Mouse (Mus musculus) embryonic facial prominence, embryonic 11.5 days (tissue): ENCODE results near the gene Pfn3. TPM values are rescaled to one million over a fixed set of nuclear protein-coding genes. Genes with fewer than 3 reads are reported as not detected.

Experiments used
- ATAC-seq: fragments of 200-750 bp; cut with Nextera tagmentation; replicated peaks from 2 replicates; pipeline ENCODE4 v1.8.0; 2017; ENCODE audit warnings: low read depth; ENCODE audit not compliant: insufficient number of reproducible peaks, low FRiP score, low TSS enrichment
- DNase-seq: peaks from one replicate; pipeline ENCODE4 v3.0.0-alpha.2; 2015; ENCODE audit warnings: low spot score
- H3K27ac ChIP-seq: fragments of 300-500 bp; sonication (generic); replicated peaks from 2 replicates; pipeline ENCODE4 v1.5.1; 2014; ENCODE audit warnings: mild to moderate bottlenecking, low read depth, low read length, control low read depth
- H3K27me3 ChIP-seq: fragments of 300-500 bp; sonication (generic); 2 replicates; pipeline ENCODE4 v1.6.1; 2014; ENCODE audit warnings: mild to moderate bottlenecking, low read length, moderate library complexity, mixed read lengths; ENCODE audit not compliant: control insufficient read depth, insufficient read depth
- H3K36me3 ChIP-seq: fragments of 300-500 bp; sonication (generic); replicated peaks from 2 replicates; pipeline ENCODE4 v1.6.1; 2014; ENCODE audit warnings: low read depth, mild to moderate bottlenecking, low read length, moderate library complexity, mixed read lengths; ENCODE audit not compliant: control insufficient read depth, insufficient read depth
- H3K4me1 ChIP-seq: fragments of 300-500 bp; sonication (generic); 2 replicates; pipeline ENCODE4 v1.6.1; 2014; ENCODE audit warnings: low read length, mixed read lengths; ENCODE audit not compliant: control insufficient read depth, insufficient read depth
- H3K4me2 ChIP-seq: fragments of 300-500 bp; sonication (generic); 2 replicates; pipeline ENCODE4 v1.6.1; 2014; ENCODE audit warnings: low read depth, mild to moderate bottlenecking, control low read depth, low read length, moderate library complexity
- H3K4me3 ChIP-seq: fragments of 300-500 bp; sonication (generic); 2 replicates; pipeline ENCODE4 v1.5.1; 2014; ENCODE audit warnings: low read depth, low read length, control low read depth
- H3K9ac ChIP-seq: fragments of 300-500 bp; sonication (generic); replicated peaks from 2 replicates; pipeline ENCODE4 v1.6.1; 2014; ENCODE audit warnings: mild to moderate bottlenecking, control low read depth, low read length
- H3K9me3 ChIP-seq: fragments of 300-500 bp; sonication (generic); replicated peaks from 2 replicates; pipeline ENCODE4 v1.6.1; 2016; ENCODE audit warnings: mild to moderate bottlenecking, low read length, inconsistent platforms, mixed read lengths; ENCODE audit not compliant: control insufficient read depth
- WGBS: fragments of 180-500 bp; shearing (Covaris S2); extraction: QIAGEN DNeasy Blood & Tissue Kit; methylation state at CpG from one replicate; pipeline ENCODE4 v1.1.7; 2014; 5-methylcytosine and 5-hydroxymethylcytosine counted together
- microRNA-seq: library from miRNA; unstranded; fragments of <30 nt; microRNA quantifications from one replicate; pipeline ENCODE4, GENCODE M21; 2016; ENCODE audit warnings: borderline number of aligned reads
- polyA plus RNA-seq: library from polyadenylated mRNA; unstranded; fragments of >200 nt; fragmentation: Nextera tagmentation; extraction: Ambion mirVana; gene quantifications from 2 replicates; pipeline ENCODE4 v1.2.1, GENCODE M21; 2014

Gene Pfn3
- polyA plus RNA-seq, 1 experiment from 2014 or later = not detected

DNA sequence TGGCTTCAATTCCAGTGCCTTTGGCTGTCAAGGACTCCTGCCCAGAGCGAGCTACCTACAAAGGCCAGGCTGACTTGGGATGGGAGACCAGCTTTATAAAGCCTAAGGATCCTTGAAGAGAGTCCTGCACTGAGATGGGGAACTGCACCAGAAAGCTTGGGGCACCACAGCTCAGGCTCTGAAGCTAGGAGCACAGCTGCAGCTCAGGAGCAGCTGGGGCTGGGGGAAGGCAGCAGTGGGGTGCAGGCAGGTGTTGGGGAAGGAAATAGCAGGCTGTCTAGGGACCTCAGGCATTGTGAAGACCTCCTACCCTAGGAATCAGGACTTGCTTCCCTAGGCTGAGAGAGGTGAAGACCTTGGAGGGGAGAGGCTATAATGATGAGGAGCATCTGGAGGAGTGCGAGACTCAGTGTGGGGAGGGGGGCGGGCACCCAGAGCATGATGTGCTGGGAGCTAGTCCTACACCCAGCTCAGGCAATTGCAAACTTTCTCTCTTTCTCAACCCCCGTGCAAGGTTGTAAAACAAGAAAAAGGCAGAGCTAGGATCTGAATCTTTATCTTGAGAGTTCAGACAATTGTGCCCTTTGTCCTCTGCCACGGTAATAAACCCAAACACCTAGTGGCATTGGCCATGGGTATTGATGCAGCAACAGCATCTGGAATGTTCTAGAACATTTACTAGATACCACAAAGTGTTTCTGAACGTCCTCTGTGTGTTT is 40.7 kb downstream of the Pfn3 start:
- Histone ChIP-seq H3K4me3 (no peak overlapping the region), H3K4me1 (no peaks in the 10 kb centered on the region; the same call in 1 of the 2 replicates), H3K36me3 (no peaks in the 10 kb centered on the region), H3K9ac (no peak overlapping the region), H3K27me3 (peaks cover 16% of the 10 kb centered on the region), H3K9me3 (no peaks in the 10 kb centered on the region), H3K27ac (no peak overlapping the region), H3K4me2 (no peak overlapping the region)
- WGBS = 65% methylated on average over 6 of the region's 6 CpGs
- no peak for ATAC-seq
- DNase-seq = no peak

- 40% methylated on average over 5 of the region's 5 CpGs for WGBS
- H3K27ac ChIP-seq = no peak overlapping the region
Measured at GRCm38 (mm10) chr13:55371740-55372139, 43.3 kb downstream of the Pfn3 start.

DNA sequence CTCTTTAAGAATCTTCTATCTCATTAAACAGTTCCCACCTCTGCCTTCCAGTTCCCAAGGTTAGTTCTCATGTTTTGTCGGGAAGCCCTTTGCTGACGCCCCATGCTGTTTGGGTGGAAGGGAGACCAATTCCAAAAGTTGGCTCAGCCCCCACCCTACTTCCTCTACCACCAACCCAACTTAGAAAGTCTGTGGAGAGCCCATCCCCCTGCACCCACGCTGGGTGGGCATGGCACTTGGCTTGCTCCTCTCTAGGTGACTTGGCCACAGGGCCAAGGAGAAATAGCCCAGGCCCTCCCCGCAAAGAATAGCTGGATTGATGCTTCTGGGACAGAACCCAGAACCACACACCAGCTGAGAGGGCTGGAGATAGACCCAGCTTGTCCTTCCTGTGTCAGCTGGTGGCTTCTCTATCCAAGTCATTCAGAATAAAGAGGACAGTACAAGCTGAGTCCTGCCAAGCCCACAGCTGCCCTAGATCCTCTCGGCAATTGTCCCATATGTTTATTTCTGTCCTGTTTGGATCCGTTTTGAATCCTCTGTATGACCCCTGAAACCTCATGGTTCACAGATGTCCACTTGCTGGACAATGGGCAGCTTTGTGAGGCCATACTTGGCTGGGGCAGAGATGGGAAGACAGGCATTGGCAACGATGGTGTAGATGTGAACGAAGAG is 43.9 kb downstream of the Pfn3 start:
- no peak overlapping the region for H3K27ac ChIP-seq
- DNase-seq (no peak), ATAC-seq (no peak)
- H3K9ac ChIP-seq = no peak overlapping the region
- no peak overlapping the region for H3K4me2 ChIP-seq
- no peaks in the 10 kb centered on the region for H3K36me3 ChIP-seq
- no peaks in the 10 kb centered on the region for H3K27me3 ChIP-seq
- WGBS = 54% methylated on average over 8 of the region's 8 CpGs
- no peaks in the 10 kb centered on the region for H3K9me3 ChIP-seq
- H3K4me3 ChIP-seq = no peak overlapping the region
- H3K4me1 ChIP-seq = no peaks in the 10 kb centered on the region

More at GRCm38 (mm10) chr13:55371740-55372139, 43.3 kb downstream of the Pfn3 start:
- ATAC-seq (no peak), DNase-seq (no peak)
- Histone ChIP-seq H3K9me3 (no peaks in the 10 kb centered on the region), H3K27me3 (no peaks in the 10 kb centered on the region), H3K36me3 (no peaks in the 10 kb centered on the region), H3K4me2 (no peak overlapping the region), H3K4me1 (no peaks in the 10 kb centered on the region), H3K4me3 (no peak overlapping the region), H3K9ac (no peak overlapping the region)

DNA sequence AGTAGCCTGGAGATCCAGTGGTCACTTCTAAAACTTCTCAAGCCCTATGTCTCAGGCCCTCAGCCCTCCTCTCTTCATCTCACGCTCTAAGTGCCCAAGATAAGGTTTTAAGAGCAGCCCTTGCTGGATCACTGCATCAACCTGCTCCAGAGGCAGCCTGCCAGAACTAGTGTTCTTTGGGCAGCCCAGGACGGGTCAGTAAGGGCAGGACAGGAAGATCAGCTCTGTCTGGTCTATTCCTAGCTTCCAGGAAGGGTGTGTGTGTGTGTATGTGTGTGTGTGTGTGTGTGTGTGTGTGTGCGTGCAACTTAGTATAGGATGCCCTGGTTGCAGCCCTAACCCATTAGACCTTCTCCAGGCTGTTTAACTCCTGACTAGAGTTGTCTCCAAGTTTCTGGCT is 44.8 kb downstream of the Pfn3 start:
- H3K4me2 ChIP-seq = no peak overlapping the region
- no peaks in the 10 kb centered on the region for H3K9me3 ChIP-seq
- no peak for ATAC-seq
- no peaks in the 10 kb centered on the region for H3K4me1 ChIP-seq
- H3K27me3 ChIP-seq = no peaks in the 10 kb centered on the region
- WGBS = 67% methylated on average over 3 of the region's 3 CpGs
- no peaks in the 10 kb centered on the region for H3K36me3 ChIP-seq
- no peak overlapping the region for H3K27ac ChIP-seq
- no peak overlapping the region for H3K4me3 ChIP-seq
- no peak for DNase-seq
- no peak overlapping the region for H3K9ac ChIP-seq

- WGBS = 59% methylated on average over 13 of the region's 13 CpGs
- no peak within 1 kb of the TSS for H3K27ac ChIP-seq
- H3K36me3 ChIP-seq = no peaks in the 10 kb centered on the region
- H3K9me3 ChIP-seq = no peaks in the 10 kb centered on the region
- ATAC-seq (no peak), DNase-seq (no peak)
- no peak within 1 kb of the TSS for H3K9ac ChIP-seq
- no peak within 1 kb of the TSS for H3K4me2 ChIP-seq
- no peaks in the 10 kb centered on the region for H3K27me3 ChIP-seq
- H3K4me1 ChIP-seq = no peaks in the 10 kb centered on the region
- no peak within 1 kb of the TSS for H3K4me3 ChIP-seq
Measured at GRCm38 (mm10) chr13:55369531-55370114, 45.4 kb downstream of the Pfn3 start, which contains the start of gene Rgs14. Gene Rgs14 (plus strand): TSS chr13:55369732.

DNA sequence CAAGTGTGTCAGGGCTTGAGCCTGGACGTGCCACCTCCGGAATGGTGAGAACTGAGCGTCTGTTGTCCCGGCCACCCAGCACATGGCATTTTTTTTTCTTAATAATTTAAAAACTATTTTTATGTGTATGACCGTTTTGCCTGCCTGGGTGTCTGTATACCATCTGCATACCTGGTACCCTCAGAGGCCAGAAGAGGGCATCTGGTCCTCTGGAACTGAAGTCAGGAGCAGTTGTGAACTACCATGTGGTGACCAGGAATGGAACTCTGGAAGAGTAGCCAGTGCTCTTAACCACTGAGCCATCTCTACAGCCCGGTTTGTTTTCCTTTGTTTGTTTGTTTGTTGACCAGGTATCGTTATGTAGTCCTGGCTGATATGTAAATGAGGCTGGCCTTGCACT is 46.6 kb downstream of the Pfn3 start:
- H3K27ac ChIP-seq = no peak overlapping the region
- WGBS = 79% methylated on average over 7 of the region's 7 CpGs
- DNase-seq (no peak), ATAC-seq (no peak)
- no peaks in the 10 kb centered on the region for H3K9me3 ChIP-seq
- no peaks in the 10 kb centered on the region for H3K4me1 ChIP-seq
- H3K9ac ChIP-seq = no peak overlapping the region
- H3K4me2 ChIP-seq = no peak overlapping the region
- no peak overlapping the region for H3K4me3 ChIP-seq
- H3K36me3 ChIP-seq = no peaks in the 10 kb centered on the region
- no peaks in the 10 kb centered on the region for H3K27me3 ChIP-seq

Small RNAs within 50 kb of the gene (microRNA-seq; reads per million reads assigned to microRNA genes)
- gene Mir6943 = not detected

Other genes with a start within 250 kb of the Pfn3 start
- 62.3 and 67.4 TPM in 2 replicates for gene Nsd1, start 205.4 kb downstream of the Pfn3 start, polyA plus RNA-seq
- gene Prelid1, start 94.7 kb downstream of the Pfn3 start, polyA plus RNA-seq = 405 and 441 TPM in 2 replicates
- 84.8 and 104 TPM in 2 replicates for gene Rab24, start 93.3 kb downstream of the Pfn3 start, polyA plus RNA-seq
- gene Mxd3, start 85.4 kb downstream of the Pfn3 start, polyA plus RNA-seq = 24.1 and 27.1 TPM in 2 replicates
- 78.1 and 81.8 TPM in 2 replicates for gene Lman2, start 52.4 kb downstream of the Pfn3 start, polyA plus RNA-seq
- 0.53 and 0.56 TPM in 2 replicates for gene Rgs14, start 45.5 kb downstream of the Pfn3 start, polyA plus RNA-seq
- 0.14 TPM in 1 of 2 replicates, not detected in the other for gene Slc34a1, start 17.0 kb downstream of the Pfn3 start, polyA plus RNA-seq
- not detected in 2 replicates for gene F12, start 11.6 kb upstream of the Pfn3 start, polyA plus RNA-seq
- 50.4 and 59.7 TPM in 2 replicates for gene Grk6, start 29.8 kb upstream of the Pfn3 start, polyA plus RNA-seq
- 1.7 TPM in 2 replicates for gene Prr7, start 49.0 kb upstream of the Pfn3 start, polyA plus RNA-seq
- gene Dbn1, start 72.9 kb upstream of the Pfn3 start, polyA plus RNA-seq = 231 and 252 TPM in 2 replicates
- 124 and 136 TPM in 2 replicates for gene Pdlim7, start 98.4 kb upstream of the Pfn3 start, polyA plus RNA-seq
- 1.0 and 1.3 TPM in 2 replicates for gene Dok3, start 114.1 kb upstream of the Pfn3 start, polyA plus RNA-seq
- gene Ddx41, start 121.4 kb upstream of the Pfn3 start, polyA plus RNA-seq = 77.7 and 81.4 TPM in 2 replicates
- gene Fam193b, start 155.9 kb upstream of the Pfn3 start, polyA plus RNA-seq = 36.7 and 37.0 TPM in 2 replicates
- gene Tmed9, start 158.5 kb upstream of the Pfn3 start, polyA plus RNA-seq = 55.6 and 57.8 TPM in 2 replicates
- 14.2 and 16.3 TPM in 2 replicates for gene B4galt7, start 184.7 kb upstream of the Pfn3 start, polyA plus RNA-seq
- gene Caml, start 207.8 kb upstream of the Pfn3 start, polyA plus RNA-seq = 62.3 and 66.1 TPM in 2 replicates
- gene Ddx46, start 219.8 kb upstream of the Pfn3 start, polyA plus RNA-seq = 54.1 and 58.0 TPM in 2 replicates